Mouse (Mus musculus) retina, adult 2 months (tissue): ENCODE results near the gene Zfp526.

ENCODE experiments used
- DNase-seq: peaks from one replicate; pipeline ENCODE4 v3.0.0-alpha.2; 2012; ENCODE audit warnings: low read depth, low spot score

Zfp526 gene

GRCm38 (mm10) chr7:25221102-25221883 is at the start of gene Zfp526:
TSS of gene Zfp526 (plus strand) at chr7:25221425.
- peak; percentile 88 for DNase-seq

DNA sequence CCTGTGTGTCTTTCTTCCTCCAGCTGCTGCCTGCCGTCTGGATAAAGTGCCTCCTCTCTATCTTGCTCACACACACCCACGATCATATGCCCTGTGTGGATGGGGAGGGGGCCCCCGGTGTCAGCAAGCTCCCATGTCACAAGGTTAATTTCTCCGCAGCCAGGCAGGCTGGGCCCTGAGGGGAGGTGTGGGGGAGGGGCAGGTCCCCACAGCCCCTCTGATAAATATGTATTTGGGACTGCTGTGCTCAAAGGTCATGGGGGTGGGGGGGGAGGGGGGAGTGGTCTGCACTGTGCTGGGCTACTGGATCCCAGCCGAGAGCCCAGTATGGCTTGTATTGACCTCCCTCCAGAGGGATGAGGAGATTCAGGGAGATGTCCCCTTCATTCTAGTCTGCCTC is 48.6 kb upstream of the Zfp526 start:
- no peak for DNase-seq

DNA sequence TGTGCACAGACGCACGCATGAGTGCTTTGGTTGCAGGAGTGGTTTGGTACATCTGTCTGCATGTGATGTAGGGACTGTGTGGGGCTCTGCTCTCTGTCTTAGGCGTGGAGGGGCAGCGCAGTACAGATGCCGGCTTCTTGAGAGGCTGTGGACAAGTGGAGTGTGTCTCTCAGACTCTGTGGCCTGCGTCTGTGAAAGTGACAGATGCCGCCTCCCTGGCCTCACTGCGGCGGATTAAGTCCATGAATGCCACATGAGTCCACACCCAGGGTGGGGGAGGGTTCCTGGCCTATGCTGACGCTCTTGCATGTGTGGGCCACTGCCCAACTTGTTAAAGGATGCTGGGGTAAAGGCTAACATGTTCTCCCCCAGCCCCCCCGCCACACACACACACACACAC is 46.9 kb upstream of the Zfp526 start:
- DNase-seq: peak; percentile 60

- no peak for DNase-seq
Measured at GRCm38 (mm10) chr7:25178317-25178716, 42.9 kb upstream of the Zfp526 start.

DNA sequence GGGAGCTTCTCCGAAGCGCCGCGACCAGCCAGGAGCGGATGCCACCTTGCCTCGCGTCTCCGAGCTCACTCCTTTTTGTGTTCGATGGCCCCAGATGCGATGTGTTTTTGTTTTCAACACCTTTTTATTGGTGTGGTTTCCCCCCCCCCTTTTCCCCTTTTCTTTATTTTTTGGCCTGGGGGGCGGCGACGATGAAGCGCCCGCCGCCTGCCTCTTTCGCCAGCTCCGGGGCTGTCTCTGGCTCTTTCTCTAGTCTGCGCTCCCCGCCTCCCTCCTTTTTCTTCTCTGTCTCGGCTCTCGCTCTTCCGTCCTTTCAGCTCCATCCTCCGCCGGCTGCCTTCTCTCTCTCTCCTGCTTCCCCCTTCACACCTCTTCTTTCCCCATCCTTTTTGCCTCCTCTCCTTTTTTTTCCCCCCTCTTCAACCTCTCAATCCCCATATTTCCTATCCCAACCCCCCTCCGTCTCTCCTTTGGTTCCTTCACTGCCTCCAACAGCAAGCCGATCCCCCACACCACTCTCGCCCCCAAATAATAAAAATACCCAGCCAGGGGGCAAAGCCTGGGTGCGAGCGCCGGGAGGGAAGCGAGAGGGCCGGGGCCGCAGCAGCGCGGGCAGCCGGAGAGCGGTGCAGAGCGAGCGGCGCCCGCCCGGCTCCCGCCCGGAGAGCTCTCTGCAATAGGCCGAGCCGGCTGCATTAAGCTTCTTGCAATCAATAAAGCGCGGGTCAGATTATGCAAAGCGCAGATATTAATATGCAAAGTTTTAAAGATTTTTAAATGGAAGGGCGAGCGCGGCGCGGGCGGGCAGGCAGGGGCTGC is 42.2 kb upstream of the Zfp526 start:
- DNase-seq: peak; percentile 65

GRCm38 (mm10) chr7:25179606-25180161 is 41.5 kb upstream of the Zfp526 start, which contains the start of gene Pou2f2:
TSS of gene Pou2f2 (minus strand) at chr7:25179726.
- DNase-seq: no peak

DNA sequence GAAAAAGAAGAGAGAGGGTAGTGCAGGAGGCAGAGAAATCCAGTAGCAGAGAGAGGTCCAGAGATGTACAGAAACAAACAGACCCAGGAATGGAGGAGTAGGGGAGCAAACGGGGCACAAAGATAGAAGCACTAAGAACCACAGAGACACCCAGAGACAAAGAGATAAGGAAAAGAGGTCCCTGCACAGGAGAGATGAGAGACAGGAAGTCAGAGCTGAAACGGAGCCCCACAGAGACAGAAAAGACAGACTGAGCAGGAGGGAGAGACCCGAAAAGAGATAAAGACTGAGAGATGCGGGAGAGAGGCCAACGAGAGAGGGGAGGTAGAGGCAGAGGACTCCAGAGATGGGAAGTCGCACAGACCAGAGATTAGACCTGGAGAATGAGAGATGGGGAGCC is 40.7 kb upstream of the Zfp526 start:
- no peak for DNase-seq

DNA sequence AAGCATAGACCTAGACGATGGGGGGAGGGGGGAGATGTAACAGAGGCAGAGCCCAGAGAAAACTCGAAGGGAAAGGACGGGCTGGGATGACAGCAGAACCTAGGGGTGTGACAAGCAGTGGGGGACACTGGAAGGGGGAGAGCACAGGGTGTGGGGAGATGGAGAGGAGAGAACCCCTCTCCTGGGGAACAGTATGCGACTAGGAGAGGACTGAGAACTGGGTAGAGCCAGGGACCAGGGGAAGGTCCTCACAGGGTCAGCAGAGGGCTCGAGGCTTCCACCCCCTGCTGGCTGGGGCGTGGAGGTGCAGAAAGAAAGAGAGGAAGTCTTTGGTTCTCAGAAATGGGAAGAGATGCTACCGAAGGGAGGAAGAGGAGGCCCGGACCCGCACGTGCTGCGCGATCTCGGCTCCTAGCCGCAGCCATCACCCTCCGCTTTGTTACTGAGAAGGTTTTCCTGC is 39.9 kb upstream of the Zfp526 start:
- no peak for DNase-seq

- no peak for DNase-seq
Measured at GRCm38 (mm10) chr7:25181814-25182213, 39.4 kb upstream of the Zfp526 start.

DNA sequence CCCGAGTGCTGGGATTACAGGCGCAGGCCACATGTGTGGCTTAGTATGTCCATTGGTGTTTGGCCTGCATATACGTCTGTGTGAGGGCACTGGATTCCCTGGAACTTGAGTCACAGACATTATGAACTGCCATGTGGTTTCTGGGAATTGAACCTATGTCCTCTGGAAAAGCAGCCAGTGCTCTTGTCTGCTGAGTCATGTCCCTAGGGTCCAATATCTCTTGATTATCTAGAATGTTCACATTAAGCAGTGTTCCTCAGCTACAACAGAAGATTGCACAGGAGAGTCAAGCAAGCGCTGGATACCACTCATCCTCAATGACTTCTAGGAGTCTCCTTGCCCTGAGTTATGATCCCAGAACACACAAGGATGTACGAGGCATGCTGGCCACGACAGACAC is 37.1 kb upstream of the Zfp526 start:
- no peak for DNase-seq

- peak; percentile 67 for DNase-seq
Measured at GRCm38 (mm10) chr7:25187662-25188650, 33.3 kb upstream of the Zfp526 start.

DNA sequence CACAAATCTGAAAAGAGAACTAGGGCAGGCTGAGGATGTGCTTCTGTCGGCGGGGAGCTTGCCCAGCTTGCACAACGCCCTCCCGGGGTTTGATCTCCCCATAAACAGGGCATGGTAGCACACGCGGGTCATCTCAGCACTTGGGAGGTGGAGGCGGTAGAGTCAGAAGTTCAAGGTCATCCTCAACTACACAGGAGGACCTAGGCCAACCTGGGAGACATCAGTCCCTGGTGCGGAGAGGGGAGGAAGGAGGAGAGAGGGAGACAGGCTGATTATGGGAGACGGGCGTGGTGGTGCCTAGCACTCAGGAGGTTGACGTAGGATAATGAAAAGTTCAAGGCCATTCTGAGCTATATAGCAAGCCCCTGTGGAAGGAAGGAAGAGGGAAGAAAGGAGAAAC is 30.4 kb upstream of the Zfp526 start:
- no peak for DNase-seq

- DNase-seq: no peak
Measured at GRCm38 (mm10) chr7:25192110-25192509, 29.1 kb upstream of the Zfp526 start.

- no peak for DNase-seq
Measured at GRCm38 (mm10) chr7:25195148-25195547, 26.1 kb upstream of the Zfp526 start.

- no peak for DNase-seq
Measured at GRCm38 (mm10) chr7:25196107-25196506, 25.1 kb upstream of the Zfp526 start.

DNA sequence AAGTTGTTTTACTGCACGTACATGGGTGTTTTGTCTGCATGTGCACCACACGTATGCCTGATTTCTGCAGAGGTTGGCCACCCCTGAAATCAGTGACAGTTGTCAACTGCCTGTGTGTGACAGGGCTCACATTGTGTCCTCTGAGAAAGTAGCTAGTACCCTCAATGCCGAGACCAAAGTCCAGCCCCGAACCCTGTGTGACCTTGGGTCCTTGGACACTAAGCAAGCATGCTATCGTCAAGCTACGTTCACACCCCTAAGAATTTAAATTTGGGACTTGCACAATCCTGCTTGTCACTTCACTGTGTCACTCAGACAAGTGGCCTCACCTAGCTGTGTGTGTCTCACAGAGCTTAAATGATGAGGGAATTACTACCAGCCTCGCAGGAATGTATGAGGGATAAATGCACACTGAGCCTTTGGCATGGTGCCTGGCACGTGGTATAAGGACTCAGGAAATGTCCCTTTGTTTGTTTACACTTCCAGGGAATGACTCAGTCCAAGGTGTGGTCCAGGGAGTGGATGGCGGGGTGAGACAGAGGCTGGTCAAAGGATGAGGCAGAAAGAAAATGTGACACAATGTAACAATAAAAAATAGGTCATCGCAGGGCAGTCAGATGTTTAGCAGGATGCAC is 23.7 kb upstream of the Zfp526 start:
- no peak for DNase-seq

GRCm38 (mm10) chr7:25203624-25204023 is 17.6 kb upstream of the Zfp526 start:
- DNase-seq: no peak

- DNase-seq: no peak
Measured at GRCm38 (mm10) chr7:25205355-25206093, 15.7 kb upstream of the Zfp526 start.

DNA sequence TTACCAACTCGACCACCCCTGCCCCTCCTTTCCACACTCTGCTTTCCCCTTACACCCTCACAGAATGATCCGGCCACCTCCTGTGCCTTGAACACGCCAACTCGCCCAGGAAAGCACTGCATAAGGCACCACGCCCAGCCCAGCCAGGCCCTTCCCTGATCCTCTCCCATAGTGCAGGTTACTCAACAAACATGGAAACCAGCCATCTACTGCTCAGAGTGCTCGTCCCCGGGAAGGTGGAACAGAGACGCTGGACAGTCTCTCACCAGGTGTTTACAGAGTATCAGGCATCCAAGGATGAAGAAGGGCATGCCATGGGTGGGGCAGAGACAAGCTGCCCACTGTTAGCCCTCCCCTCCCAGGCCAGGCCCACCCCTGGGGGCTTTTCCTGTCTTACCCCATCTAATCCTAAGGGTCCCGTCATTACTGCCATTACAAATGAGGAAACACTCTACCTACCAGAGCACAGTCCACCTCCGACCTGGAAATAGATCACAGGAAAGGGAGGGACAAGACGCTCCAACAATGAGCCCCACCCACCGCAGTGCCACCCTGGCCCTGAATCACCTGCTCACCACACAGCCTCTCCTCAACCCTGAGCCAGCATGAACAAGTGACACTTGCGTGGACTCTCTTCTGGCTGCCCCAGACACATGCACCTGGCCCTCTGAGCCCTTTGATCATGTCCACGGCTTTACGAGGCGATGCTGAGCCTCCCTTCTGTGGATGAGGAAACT is 15.0 kb upstream of the Zfp526 start:
- DNase-seq: no peak
